Mouse (Mus musculus) bone marrow macrophage, adult 2 months (primary cell): ENCODE data around the gene Dek. TPM values are rescaled to one million over a fixed set of nuclear protein-coding genes. Genes with fewer than 3 reads are reported as not detected.

Source experiments
- H3K27ac ChIP-seq: 2 replicates; pipeline ENCODE4 v1.5.1; 2012; ENCODE audit warnings: low read depth, low read length; ENCODE audit not compliant: insufficient read depth
- H3K4me1 ChIP-seq: 2 replicates; pipeline ENCODE4 v1.6.1; 2012; ENCODE audit warnings: low read length; ENCODE audit not compliant: control insufficient read depth, insufficient read depth
- H3K4me3 ChIP-seq: 2 replicates; pipeline ENCODE4 v1.5.1; 2012; ENCODE audit warnings: mild to moderate bottlenecking, low read length, moderate library complexity; ENCODE audit not compliant: insufficient read depth
- CTCF ChIP-seq: IDR thresholded peaks from 2 replicates; pipeline ENCODE4 v1.5.1; 2012; ENCODE audit warnings: low read depth, mild to moderate bottlenecking, low read length, moderate library complexity
- POLR2A ChIP-seq: IDR thresholded peaks from 2 replicates; pipeline ENCODE4 v1.6.1; 2012; ENCODE audit warnings: mild to moderate bottlenecking, low read depth, low read length, borderline replicate concordance
- polyA plus RNA-seq: library from polyadenylated mRNA; stranded (reverse); fragments of >200 nt; gene quantifications from 2 replicates; pipeline ENCODE4 v1.2.4, GENCODE M21; 2012; ENCODE audit not compliant: missing spikeins, insufficient read depth, insufficient read length

Gene Dek
- 219 and 266 TPM in 2 replicates for polyA plus RNA-seq

DNA sequence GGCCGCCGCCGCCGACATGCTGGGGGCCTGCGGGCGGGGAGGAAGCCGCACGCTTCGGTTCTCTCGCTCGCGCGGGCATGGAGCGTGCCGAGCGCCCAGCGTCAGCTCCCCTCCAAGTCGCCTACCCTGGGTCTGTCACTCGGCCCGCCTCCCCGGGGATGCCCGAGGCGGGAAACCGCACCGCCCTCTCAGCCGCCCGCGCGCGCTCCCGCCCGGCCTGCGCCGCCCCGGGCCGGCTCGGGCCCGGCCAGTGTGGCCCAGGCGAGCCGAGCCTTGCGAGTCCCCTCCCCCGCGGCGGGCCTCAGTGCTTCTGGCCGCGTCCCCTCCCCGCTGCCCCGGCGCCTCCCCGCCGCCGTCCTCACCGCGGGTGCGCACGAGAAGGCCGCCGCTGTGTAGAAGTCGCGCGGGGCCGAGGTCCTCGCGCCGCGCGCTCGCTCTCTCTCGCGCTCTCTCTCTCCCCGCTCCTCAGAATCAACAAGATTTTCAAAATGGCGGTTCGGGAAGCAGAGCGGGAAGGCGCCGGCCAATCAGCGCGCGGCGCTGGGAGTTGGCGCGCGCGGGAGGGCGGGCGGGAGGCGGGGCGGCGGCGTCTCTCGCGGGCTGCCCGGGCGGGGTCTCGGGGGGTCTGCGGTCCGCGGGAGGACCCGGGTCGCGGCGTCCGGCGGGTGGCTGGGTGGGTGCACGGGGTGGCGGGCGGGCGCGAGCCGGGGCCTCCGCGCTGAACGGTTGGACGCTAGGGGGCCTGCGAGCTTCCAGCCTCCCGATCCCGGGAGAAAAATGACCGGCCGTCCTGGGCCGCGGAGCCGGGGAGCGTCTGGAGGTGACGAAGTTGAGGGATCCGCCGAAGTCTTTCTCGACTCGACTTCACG is at the start of gene Dek:
TSS of gene Dek (minus strand) at position 491 of the 869 bp plus-strand sequence.
- peak within 1 kb of the TSS; percentile 84 for H3K4me3 ChIP-seq
- no peak for TF ChIP-seq POLR2A
- peak; percentile 30 for TF ChIP-seq CTCF
- peaks cover 11% of the 10 kb centered on the region for H3K4me1 ChIP-seq
- H3K27ac ChIP-seq: peak within 1 kb of the TSS; percentile 82

DNA sequence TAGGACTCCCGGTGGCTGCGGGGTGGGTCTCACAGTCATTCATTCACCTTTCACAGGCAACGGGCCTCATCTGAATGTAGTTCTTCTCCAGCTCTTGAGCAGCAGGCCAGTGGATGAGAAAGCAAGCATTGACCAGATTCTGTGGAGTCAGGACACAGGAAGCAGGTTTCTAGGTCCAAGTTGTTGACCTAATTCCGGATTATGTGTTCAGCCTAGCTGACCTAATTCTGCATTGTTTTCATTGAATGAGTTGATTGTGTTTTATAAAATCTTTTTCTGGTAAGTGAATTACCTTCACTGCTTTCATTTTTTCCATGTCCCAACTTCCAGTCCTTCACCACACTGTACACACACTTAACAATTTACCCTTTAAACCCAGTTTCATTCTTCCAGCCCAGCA is 48.9 kb upstream of the Dek start:
- TF ChIP-seq CTCF: no peak
- no peak for TF ChIP-seq POLR2A
- H3K27ac ChIP-seq: no peak overlapping the region
- H3K4me1 ChIP-seq: peaks cover 10% of the 10 kb centered on the region
- H3K4me3 ChIP-seq: no peak overlapping the region

- H3K4me3 ChIP-seq: no peak overlapping the region
- TF ChIP-seq CTCF: no peak
- no peak for TF ChIP-seq POLR2A
- no peak overlapping the region for H3K27ac ChIP-seq
- H3K4me1 ChIP-seq: peaks cover 10% of the 10 kb centered on the region
These were observed 47.2 kb upstream of the Dek start for GRCm38 (mm10) chr13:47153206-47153605.

GRCm38 (mm10) chr13:47152390-47152789 is 46.4 kb upstream of the Dek start:
- TF ChIP-seq POLR2A (no peak), CTCF (no peak)
- H3K27ac ChIP-seq: no peak overlapping the region
- H3K4me1 ChIP-seq: peaks cover 10% of the 10 kb centered on the region
- H3K4me3 ChIP-seq: no peak overlapping the region

DNA sequence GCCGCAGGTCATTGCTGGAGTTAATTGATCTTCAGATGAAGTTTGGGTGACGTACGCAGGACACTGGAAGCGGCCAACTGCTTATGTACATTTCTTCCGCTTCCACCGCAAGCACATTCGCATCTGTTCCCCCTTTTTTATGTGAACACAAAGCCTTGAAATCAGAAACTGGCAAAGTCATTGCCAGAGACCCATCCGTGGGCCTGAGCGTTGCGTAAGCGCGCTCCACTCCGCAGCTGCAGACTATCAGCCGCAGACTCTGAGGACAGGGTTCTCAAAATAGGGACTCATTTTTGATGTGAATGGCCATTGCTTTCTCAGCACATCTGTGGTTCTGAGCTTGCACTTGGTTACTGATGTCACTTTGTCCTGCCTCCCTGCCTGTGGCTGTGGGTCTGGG is 45.1 kb upstream of the Dek start:
- TF ChIP-seq POLR2A (no peak), CTCF (no peak)
- Histone ChIP-seq H3K27ac (peak overlapping the region; percentile 31), H3K4me1 (peaks cover 10% of the 10 kb centered on the region), H3K4me3 (no peak overlapping the region)

DNA sequence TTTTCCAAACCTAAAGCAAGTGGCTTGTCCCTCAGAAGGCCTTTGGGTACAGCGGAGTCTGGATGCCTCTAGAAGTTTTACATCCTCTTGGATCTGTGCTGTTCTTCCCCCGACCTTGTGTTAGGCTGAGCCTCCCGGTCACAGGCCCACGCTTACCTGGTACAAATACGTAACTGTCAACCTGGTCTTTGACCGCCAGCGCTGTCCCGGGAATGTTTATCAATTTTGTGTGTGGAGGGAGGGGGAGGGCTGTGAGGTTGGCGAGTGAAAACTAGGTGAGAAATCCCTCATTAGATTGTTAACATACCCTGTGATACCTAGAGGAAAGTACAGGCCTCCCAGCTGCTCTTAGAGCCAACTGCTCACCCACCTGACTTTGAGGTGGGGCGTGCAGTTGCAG is 44.0 kb upstream of the Dek start:
- H3K4me3 ChIP-seq: no peak overlapping the region
- H3K27ac ChIP-seq: no peak overlapping the region
- peaks cover 10% of the 10 kb centered on the region for H3K4me1 ChIP-seq
- TF ChIP-seq POLR2A (no peak), CTCF (no peak)

GRCm38 (mm10) chr13:47148573-47148972 is 42.6 kb upstream of the Dek start:
- Histone ChIP-seq H3K27ac (no peak overlapping the region), H3K4me1 (peaks cover 10% of the 10 kb centered on the region), H3K4me3 (no peak overlapping the region)
- TF ChIP-seq POLR2A: no peak
- TF ChIP-seq CTCF: no peak

DNA sequence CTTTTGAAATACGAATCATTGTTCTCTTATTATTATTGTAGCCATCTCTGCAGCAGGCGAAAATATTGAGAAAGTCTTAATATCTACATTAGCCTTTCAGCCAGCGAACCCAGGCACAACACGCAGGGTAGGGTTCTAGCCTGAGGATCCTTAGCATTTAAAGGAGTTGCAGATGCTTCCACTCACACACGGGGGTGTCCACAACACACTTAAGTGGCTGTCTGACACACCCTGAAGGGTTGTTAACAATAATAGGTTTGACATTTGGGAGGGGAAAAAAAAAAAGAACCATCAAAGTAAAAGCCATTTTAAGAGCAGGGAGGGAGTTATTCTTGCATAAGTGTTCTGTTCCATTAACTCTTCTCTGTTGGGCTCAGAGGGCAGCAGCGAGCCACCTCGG is 40.4 kb upstream of the Dek start:
- Histone ChIP-seq H3K27ac (no peak overlapping the region), H3K4me3 (no peak overlapping the region), H3K4me1 (peaks cover 5% of the 10 kb centered on the region)
- TF ChIP-seq POLR2A: no peak
- no peak for TF ChIP-seq CTCF

DNA sequence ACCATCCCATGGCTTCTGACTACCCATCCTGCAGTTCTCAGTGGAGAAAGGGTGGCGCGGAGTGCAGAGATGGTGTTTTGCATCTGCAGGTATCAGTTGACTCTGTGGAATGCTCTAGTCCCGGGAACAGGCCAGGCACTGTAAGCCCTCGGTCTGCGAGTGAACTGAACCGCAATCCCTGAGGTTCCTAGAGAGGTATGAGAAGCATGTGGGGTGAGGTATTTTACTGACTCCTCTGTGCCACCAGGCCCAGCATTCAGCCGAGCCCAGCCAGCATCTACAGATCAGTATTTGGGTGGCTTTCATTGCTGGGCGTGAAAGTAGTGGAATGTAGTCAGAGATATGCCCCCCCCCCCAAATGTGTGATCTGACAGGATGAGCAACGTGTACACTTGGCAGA is 39.9 kb upstream of the Dek start:
- H3K4me1 ChIP-seq: peaks cover 4% of the 10 kb centered on the region
- TF ChIP-seq POLR2A (no peak), CTCF (no peak)
- no peak overlapping the region for H3K4me3 ChIP-seq
- no peak overlapping the region for H3K27ac ChIP-seq

DNA sequence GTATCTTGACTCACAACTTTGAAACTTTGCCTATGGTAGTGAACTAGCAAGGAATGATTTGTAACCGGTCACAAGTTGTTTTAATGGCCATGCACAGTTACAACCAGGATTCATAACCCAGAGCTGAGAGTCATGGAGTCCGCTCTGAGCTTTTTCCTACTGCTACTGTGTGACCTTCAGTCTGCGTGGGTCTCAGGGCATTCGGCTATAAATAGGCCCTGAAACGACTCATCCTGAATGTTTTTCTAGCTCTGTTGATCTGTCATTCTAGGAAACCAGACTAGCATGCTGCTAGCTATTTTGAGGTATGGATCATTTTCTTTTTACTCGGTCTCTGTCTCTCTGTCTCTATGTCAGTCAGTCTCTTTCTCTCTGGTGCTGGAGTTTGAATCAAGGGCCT is 36.8 kb upstream of the Dek start:
- H3K4me3 ChIP-seq: no peak overlapping the region
- H3K4me1 ChIP-seq: no peaks in the 10 kb centered on the region
- TF ChIP-seq POLR2A (no peak), CTCF (no peak)
- H3K27ac ChIP-seq: no peak overlapping the region
